Mouse (Mus musculus) layer of hippocampus, postnatal 25 days (tissue): ENCODE results near the gene Hyou1. TPM values are rescaled to one million over a fixed set of nuclear protein-coding genes. Genes with fewer than 3 reads are reported as not detected.
A peak's percentile ranks its signal among the peaks of the same experiment; 100 is the strongest.
"Not testable (repeated sequence)": the region's sequence is repeated elsewhere in the genome, so short reads cannot be mapped to it uniquely, and the experiment has no call there.

Source experiments
- DNase-seq, 2 experiments: peaks; one replicate each; pipeline ENCODE4 v3.0.0; 2022; ENCODE audit warnings: mixed read lengths in 2 of 2, low spot score in 1 of 2; ENCODE audit errors: extremely low spot score in 1 of 2
- total RNA-seq, 2 experiments: library from RNA; stranded (reverse); gene quantifications; 2 replicates each; pipeline ENCODE4 v1.2.3; 2021

Gene Hyou1
- total RNA-seq = 100 to 1,000 TPM; 114 to 123 TPM

- peak; percentile 95 to 96 for DNase-seq
Measured at GRCm38 (mm10) chr9:44379054-44379834, at the start of gene Hyou1. Gene Hyou1 (plus strand): TSS chr9:44379490.

GRCm38 (mm10) chr9:44330736-44331135 lies 48.6 kb upstream of the Hyou1 start:
- no peak for DNase-seq

GRCm38 (mm10) chr9:44332918-44333638 lies 46.2 kb upstream of the Hyou1 start:
- no peak for DNase-seq

- peak; percentile 94 to 95 for DNase-seq
Measured at GRCm38 (mm10) chr9:44334396-44335330, 44.6 kb upstream of the Hyou1 start, which contains the start of gene H2afx. Gene H2afx (plus strand): TSS chr9:44334694.

GRCm38 (mm10) chr9:44335331-44336092 lies 43.8 kb upstream of the Hyou1 start:
- peak in 1 of 2 experiments; percentile 40 for DNase-seq

GRCm38 (mm10) chr9:44336093-44336406 lies 43.2 kb upstream of the Hyou1 start:
- DNase-seq = no peak

- not testable (repeated sequence) for DNase-seq
Measured at GRCm38 (mm10) chr9:44336513-44336912, 42.8 kb upstream of the Hyou1 start.

- DNase-seq = no peak
Measured at GRCm38 (mm10) chr9:44336964-44337363, 42.3 kb upstream of the Hyou1 start.

GRCm38 (mm10) chr9:44337436-44338169 lies 41.7 kb upstream of the Hyou1 start:
- DNase-seq = no peak

- DNase-seq = no peak
Measured at GRCm38 (mm10) chr9:44338574-44338973, 40.7 kb upstream of the Hyou1 start.

GRCm38 (mm10) chr9:44341487-44341886 lies 37.8 kb upstream of the Hyou1 start:
- no peak for DNase-seq

- no peak for DNase-seq
Measured at GRCm38 (mm10) chr9:44342173-44342572, 37.1 kb upstream of the Hyou1 start.

- no peak for DNase-seq
Measured at GRCm38 (mm10) chr9:44342605-44343004, 36.7 kb upstream of the Hyou1 start.

- no peak for DNase-seq
Measured at GRCm38 (mm10) chr9:44343290-44343689, 36.0 kb upstream of the Hyou1 start.

- peak; percentile 68 to 86 for DNase-seq
Measured at GRCm38 (mm10) chr9:44343781-44344421, 35.4 kb upstream of the Hyou1 start, which contains the start of gene Hmbs. Gene Hmbs (minus strand): TSS chr9:44344228.

- no peak for DNase-seq
Measured at GRCm38 (mm10) chr9:44345570-44346433, 33.5 kb upstream of the Hyou1 start.

GRCm38 (mm10) chr9:44347166-44347565 lies 32.1 kb upstream of the Hyou1 start:
- no peak for DNase-seq

GRCm38 (mm10) chr9:44347621-44348020 lies 31.7 kb upstream of the Hyou1 start:
- DNase-seq = no peak
